Mouse (Mus musculus): Measurements from ENCODE around the gene Larp1b.

DNA sequence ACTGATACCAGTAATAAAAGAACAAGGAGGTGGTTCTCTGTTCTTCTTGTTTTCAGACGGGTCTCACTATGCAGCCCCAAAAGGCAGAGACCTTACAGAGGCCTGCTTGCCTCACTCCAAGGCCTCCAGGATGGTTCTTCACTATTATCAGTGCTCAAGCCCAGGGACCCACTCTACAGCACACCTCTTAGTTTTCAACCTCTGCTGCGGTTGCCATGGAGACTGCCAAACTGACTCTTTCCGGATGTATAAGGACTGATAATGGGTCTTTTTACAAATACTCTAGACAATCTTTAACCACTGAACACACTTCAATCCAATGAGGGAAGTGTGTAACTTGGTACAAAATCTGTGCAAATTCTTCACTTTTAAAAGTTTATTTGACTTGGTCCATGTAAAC, 131.1 kb downstream of the Larp1b start:
- no peak for TF ChIP-seq EP300 (IDR thresholded peaks at IDR 0.05; ENCODE audit: low read depth)
- no peak for TF ChIP-seq CTCF (IDR thresholded peaks at IDR 0.05; ENCODE audit: low read depth)

Measured in heart, postnatal 0 days (tissue).